ENCODE assay signal across 7 mouse cellular contexts in genomic region chr11:97072533-97072932, GRCm38 (mm10). TPM values are rescaled to one million over a fixed set of nuclear protein-coding genes. Genes with fewer than 3 reads are reported as not detected.
A peak's percentile ranks its signal among the peaks of the same experiment; 100 is the strongest.
DNase-seq lines count a peak whose midpoint lies in the region; ATAC-seq lines count a peak whose summit lies in the region.

No protein-coding gene starts in this region.

- peak; percentile 26; the same call in 1 of the 2 replicates for ATAC-seq in embryonic facial prominence, embryonic 14.5 days (ENCODE audit: low read depth)
- no peak for ATAC-seq in midbrain, embryonic 11.5 days (ENCODE audit: low FRiP score)

- no peaks in the 10 kb centered on the region for H3K4me1 ChIP-seq in embryonic facial prominence, embryonic 14.5 days (ENCODE audit: control insufficient read depth, insufficient read depth, low read length)
- H3K4me1 ChIP-seq in midbrain, embryonic 11.5 days (ENCODE audit: control insufficient read depth, insufficient read depth, low read length), result no peaks in the 10 kb centered on the region

- no peak overlapping the region for H3K9ac ChIP-seq in embryonic facial prominence, embryonic 14.5 days (ENCODE audit: low read depth, low read length)
- no peak overlapping the region for H3K9ac ChIP-seq in midbrain, embryonic 11.5 days (ENCODE audit: low read length)

- no peaks in the 10 kb centered on the region for H3K9me3 ChIP-seq in embryonic facial prominence, embryonic 14.5 days (ENCODE audit: control insufficient read depth, low read length)
- no peaks in the 10 kb centered on the region for H3K9me3 ChIP-seq in midbrain, embryonic 11.5 days (ENCODE audit: control insufficient read depth, low read length)

- peak; percentile 61 for DNase-seq in left cerebral cortex, adult 11 months (ENCODE audit: low spot score)
- DNase-seq in left cerebral cortex, adult 8-10 months (ENCODE audit: low spot score in 2 of 2), result no peak
- peak; percentile 25 for DNase-seq in T-cell, adult 2 months (ENCODE audit: low spot score)
- DNase-seq in embryonic facial prominence, embryonic 14.5 days (ENCODE audit: low spot score), result peak; percentile 60
- peak; percentile 40 to 82 for DNase-seq in layer of hippocampus, adult 18-20 months (ENCODE audit: low spot score in 2 of 2)
- peak; percentile 97 for DNase-seq in midbrain, embryonic 11.5 days (ENCODE audit: low spot score, missing footprints)
- DNase-seq in thymus, postnatal 4 days, result peak; percentile 37

- WGBS in embryonic facial prominence, embryonic 14.5 days, result 29% methylated on average over 3 of the region's 3 CpGs
- WGBS in midbrain, embryonic 11.5 days, result 34% methylated on average over 3 of the region's 3 CpGs

- no peaks in the 10 kb centered on the region for H3K27me3 ChIP-seq in embryonic facial prominence, embryonic 14.5 days (replicated peaks; ENCODE audit: control insufficient read depth, insufficient read depth, low read length)
- no peaks in the 10 kb centered on the region for H3K27me3 ChIP-seq in midbrain, embryonic 11.5 days (ENCODE audit: control insufficient read depth, insufficient read depth, low read length)

- H3K4me2 ChIP-seq in embryonic facial prominence, embryonic 14.5 days (ENCODE audit: low read depth, low read length), result no peak overlapping the region
- H3K4me2 ChIP-seq in midbrain, embryonic 11.5 days, result no peak overlapping the region

- H3K36me3 ChIP-seq in embryonic facial prominence, embryonic 14.5 days (ENCODE audit: control insufficient read depth, insufficient read depth, low read length), result peaks cover 5% of the 10 kb centered on the region; the same call in 1 of the 2 replicates
- no peaks in the 10 kb centered on the region; the same call in 1 of the 2 replicates for H3K36me3 ChIP-seq in midbrain, embryonic 11.5 days (ENCODE audit: control insufficient read depth, insufficient read depth, low read length)

- no peak overlapping the region for H3K27ac ChIP-seq in embryonic facial prominence, embryonic 14.5 days (replicated peaks; ENCODE audit: low read depth, low read length)
- no peak overlapping the region for H3K27ac ChIP-seq in midbrain, embryonic 11.5 days (ENCODE audit: low read depth, low read length)

- no peak overlapping the region for H3K4me3 ChIP-seq in embryonic facial prominence, embryonic 14.5 days (ENCODE audit: low read depth, low read length)
- no peak overlapping the region for H3K4me3 ChIP-seq in midbrain, embryonic 11.5 days (ENCODE audit: low read depth, low read length)

RNA-seq across cellular contexts. Expression of gene Osbpl7, which starts 22.1 kb away (rescaled TPM):
- 10 to 100 TPM; 14.1 to 19.1 (median 15.4) TPM for total RNA-seq in left cerebral cortex, adult 8-10 months (2022)
- polyA plus RNA-seq in embryonic facial prominence, embryonic 14.5 days (2014; fragmentation: Nextera tagmentation; extraction: Ambion mirVana), result 5.0 and 7.1 TPM in 2 replicates
- total RNA-seq in layer of hippocampus, adult 18-20 months (2021), result 10 to 100 TPM; 16.3 to 17.7 TPM
- polyA plus RNA-seq in midbrain, embryonic 11.5 days (2014; fragmentation: Nextera tagmentation; extraction: Ambion mirVana), result 4.2 and 4.8 TPM in 2 replicates

RNA-seq across cellular contexts. Expression of gene Mrpl10, which starts 31.2 kb away (rescaled TPM):
- 10 to 100 TPM; 72.0 to 83.9 (median 75.5) TPM for total RNA-seq in left cerebral cortex, adult 8-10 months (2022)
- polyA plus RNA-seq in embryonic facial prominence, embryonic 14.5 days (2014; fragmentation: Nextera tagmentation; extraction: Ambion mirVana), result 68.9 and 78.1 TPM in 2 replicates
- total RNA-seq in layer of hippocampus, adult 18-20 months (2021), result 10 to 100 TPM; 76.0 to 80.4 TPM
- polyA plus RNA-seq in midbrain, embryonic 11.5 days (2014; fragmentation: Nextera tagmentation; extraction: Ambion mirVana), result 71.0 and 72.2 TPM in 2 replicates

RNA-seq across cellular contexts. Expression of gene Lrrc46, which starts 31.3 kb away (rescaled TPM):
- total RNA-seq in left cerebral cortex, adult 8-10 months (2022), result under 1 TPM in 3 of 4 experiments, not detected in 1; 0.28 to 0.91 (median 0.72) TPM
- polyA plus RNA-seq in embryonic facial prominence, embryonic 14.5 days (2014; fragmentation: Nextera tagmentation; extraction: Ambion mirVana), result 2.5 and 7.3 TPM in 2 replicates
- under 1 TPM; 0.74 to 0.94 TPM for total RNA-seq in layer of hippocampus, adult 18-20 months (2021)
- polyA plus RNA-seq in midbrain, embryonic 11.5 days (2014; fragmentation: Nextera tagmentation; extraction: Ambion mirVana), result 2.7 TPM in 2 replicates

RNA-seq across cellular contexts. Expression of gene Tbx21, which starts 42.6 kb away (rescaled TPM):
- total RNA-seq in left cerebral cortex, adult 8-10 months (2022), result under 1 TPM; 0.14 to 0.37 (median 0.23) TPM
- 0.13 and 0.26 TPM in 2 replicates for polyA plus RNA-seq in embryonic facial prominence, embryonic 14.5 days (2014; fragmentation: Nextera tagmentation; extraction: Ambion mirVana)
- total RNA-seq in layer of hippocampus, adult 18-20 months (2021), result under 1 TPM in 1 of 2 experiments, not detected in 1; 0.12 TPM
- polyA plus RNA-seq in midbrain, embryonic 11.5 days (2014; fragmentation: Nextera tagmentation; extraction: Ambion mirVana), result 0.12 and 0.14 TPM in 2 replicates

RNA-seq across cellular contexts. Expression of gene Scrn2, which starts 42.8 kb away (rescaled TPM):
- total RNA-seq in left cerebral cortex, adult 8-10 months (2022), result 1 to 10 TPM; 5.0 to 6.1 (median 5.4) TPM
- polyA plus RNA-seq in embryonic facial prominence, embryonic 14.5 days (2014; fragmentation: Nextera tagmentation; extraction: Ambion mirVana), result 14.7 and 16.1 TPM in 2 replicates
- total RNA-seq in layer of hippocampus, adult 18-20 months (2021), result 1 to 10 TPM; 4.0 to 4.9 TPM
- polyA plus RNA-seq in midbrain, embryonic 11.5 days (2014; fragmentation: Nextera tagmentation; extraction: Ambion mirVana), result 21.3 and 22.1 TPM in 2 replicates

Comparison
In these comparisons a context has a peak if more than half of its experiments do, and no peak if none do; other contexts are left out.
1. DNase-seq: peak in left cerebral cortex, adult 11 months (single experiment), T-cell, adult 2 months (single experiment), embryonic facial prominence, embryonic 14.5 days (single experiment), layer of hippocampus, adult 18-20 months (2 of 2), midbrain, embryonic 11.5 days (single experiment) and thymus, postnatal 4 days (single experiment); none in left cerebral cortex, adult 8-10 months (0 of 2).